Mouse (Mus musculus) midbrain, embryonic 10.5 days (tissue): Measurements from ENCODE around the gene Rbms2. TPM values are rescaled to one million over a fixed set of nuclear protein-coding genes. Genes with fewer than 3 reads are reported as not detected.
"Not testable (repeated sequence)": the region's sequence is repeated elsewhere in the genome, so short reads cannot be mapped to it uniquely, and the experiment has no call there.

Experiments used
- DNase-seq: peaks from one replicate; pipeline ENCODE4 v3.0.0-alpha.2; 2017; ENCODE audit warnings: low spot score
- H3K27ac ChIP-seq: fragments of 300-500 bp; sonication (generic); replicated peaks from 2 replicates; pipeline ENCODE4 v1.5.1; 2016; ENCODE audit warnings: mild to moderate bottlenecking
- H3K27me3 ChIP-seq: fragments of 300-500 bp; sonication (generic); 2 replicates; pipeline ENCODE4 v1.6.1; 2016; ENCODE audit warnings: low read depth, mild to moderate bottlenecking; ENCODE audit not compliant: poor library complexity, severe bottlenecking
- H3K36me3 ChIP-seq: fragments of 300-500 bp; sonication (generic); 2 replicates; pipeline ENCODE4 v1.6.1; 2016; ENCODE audit warnings: mild to moderate bottlenecking, moderate library complexity
- H3K4me1 ChIP-seq: fragments of 300-500 bp; sonication (generic); 2 replicates; pipeline ENCODE4 v1.6.1; 2016
- H3K4me3 ChIP-seq: fragments of 300-500 bp; sonication (generic); 2 replicates; pipeline ENCODE4 v1.5.1; 2016; ENCODE audit warnings: mild to moderate bottlenecking, moderate library complexity
- H3K9me3 ChIP-seq: fragments of 300-500 bp; sonication (generic); replicated peaks from 2 replicates; pipeline ENCODE4 v1.6.1; 2016; ENCODE audit warnings: mild to moderate bottlenecking
- WGBS: fragments of 180-500 bp; shearing (Covaris S2); methylation state at CpG from one replicate; pipeline ENCODE4 v1.1.7; 2016; 5-methylcytosine and 5-hydroxymethylcytosine counted together
- polyA plus RNA-seq: library from polyadenylated mRNA; unstranded; fragments of >200 nt; fragmentation: Nextera tagmentation; extraction: Ambion mirVana; gene quantifications from 2 replicates; pipeline ENCODE4 v1.2.1, GENCODE M21; 2016

The Rbms2 gene
- polyA plus RNA-seq, 1 experiment from 2014 or later, result 24.3 TPM

- Histone ChIP-seq H3K27ac (no peak overlapping the region), H3K27me3 (no peaks in the 10 kb centered on the region), H3K4me1 (no peaks in the 10 kb centered on the region), H3K36me3 (no peaks in the 10 kb centered on the region), H3K4me3 (no peak overlapping the region), H3K9me3 (no peaks in the 10 kb centered on the region)
- 66% methylated on average over 5 of the region's 5 CpGs for WGBS
- DNase-seq, result no peak
Measured at GRCm38 (mm10) chr10:128187181-128187605, 7.1 kb upstream of the Rbms2 start.

- 66% methylated on average over 2 of the region's 2 CpGs for WGBS
Measured at GRCm38 (mm10) chr10:128185959-128186358, 5.9 kb upstream of the Rbms2 start.

GRCm38 (mm10) chr10:128185277-128185940 is 5.3 kb upstream of the Rbms2 start:
- no peak overlapping the region for H3K27ac ChIP-seq
- H3K9me3 ChIP-seq, result no peaks in the 10 kb centered on the region
- no peaks in the 10 kb centered on the region for H3K27me3 ChIP-seq
- H3K36me3 ChIP-seq, result no peaks in the 10 kb centered on the region
- H3K4me1 ChIP-seq, result no peaks in the 10 kb centered on the region
- no peak overlapping the region for H3K4me3 ChIP-seq
- DNase-seq, result no peak
- 82% methylated on average over 6 of the region's 6 CpGs for WGBS

More at GRCm38 (mm10) chr10:128185959-128186358, 5.9 kb upstream of the Rbms2 start:
- Histone ChIP-seq H3K27me3 (no peaks in the 10 kb centered on the region), H3K4me1 (no peaks in the 10 kb centered on the region), H3K27ac (no peak overlapping the region), H3K9me3 (no peaks in the 10 kb centered on the region), H3K4me3 (no peak overlapping the region), H3K36me3 (no peaks in the 10 kb centered on the region)
- peak; percentile 88 for DNase-seq

GRCm38 (mm10) chr10:128184296-128184695 is 4.2 kb upstream of the Rbms2 start:
- no peaks in the 10 kb centered on the region for H3K36me3 ChIP-seq
- 92% methylated on average over 2 of the region's 2 CpGs for WGBS
- H3K4me3 ChIP-seq, result no peak overlapping the region
- H3K9me3 ChIP-seq, result no peaks in the 10 kb centered on the region
- no peak for DNase-seq
- peaks cover 8% of the 10 kb centered on the region for H3K4me1 ChIP-seq
- no peaks in the 10 kb centered on the region for H3K27me3 ChIP-seq
- no peak overlapping the region for H3K27ac ChIP-seq

- Histone ChIP-seq H3K9me3 (no peaks in the 10 kb centered on the region), H3K36me3 (no peaks in the 10 kb centered on the region), H3K4me1 (peaks cover 38% of the 10 kb centered on the region), H3K27me3 (no peaks in the 10 kb centered on the region), H3K27ac (no peak overlapping the region), H3K4me3 (no peak overlapping the region)
- 88% methylated on average over 4 of the region's 4 CpGs for WGBS
- DNase-seq, result no peak
Measured at GRCm38 (mm10) chr10:128177316-128177715, 2.8 kb downstream of the Rbms2 start.

DNA sequence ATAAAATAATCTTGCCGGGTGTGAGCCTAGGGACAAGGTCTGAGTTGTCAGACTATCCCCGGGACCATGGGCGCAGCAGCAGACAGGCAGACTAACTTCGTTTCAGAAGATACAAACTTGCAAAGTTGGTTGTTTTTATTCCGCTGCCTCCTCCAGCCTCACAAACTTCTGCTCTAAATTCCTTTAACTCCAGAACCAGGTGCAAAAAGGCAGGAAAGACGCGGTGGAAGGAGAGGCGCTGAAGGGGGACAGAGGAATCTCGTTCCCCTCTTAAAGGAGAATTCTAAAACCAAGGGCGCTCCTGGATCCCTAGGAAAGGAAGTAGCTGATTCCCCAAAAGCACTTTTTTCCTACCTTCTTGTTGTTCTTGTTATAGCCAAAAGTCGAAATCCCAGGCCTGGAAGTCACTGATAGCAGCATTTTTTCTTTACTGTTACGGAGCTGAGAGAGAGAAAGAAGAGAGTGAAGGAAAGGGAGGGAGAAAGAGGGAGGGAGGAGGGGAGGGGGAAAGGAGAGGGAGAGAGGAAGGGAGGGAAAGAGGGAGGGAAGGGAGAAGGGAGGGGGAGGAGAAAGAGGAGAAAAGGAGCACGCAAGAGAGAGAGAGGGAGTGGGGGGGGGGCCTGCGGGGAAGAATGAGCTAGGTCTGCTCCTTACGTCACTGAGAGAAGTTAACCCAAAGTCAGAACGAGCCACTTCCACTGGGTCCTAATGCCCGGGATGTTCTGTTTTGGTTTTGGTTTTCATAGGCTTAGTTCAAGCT is 3.9 kb downstream of the Rbms2 start:
- Histone ChIP-seq H3K27me3 (no peaks in the 10 kb centered on the region), H3K9me3 (no peaks in the 10 kb centered on the region), H3K36me3 (no peaks in the 10 kb centered on the region), H3K4me3 (peak overlapping the region; percentile 74), H3K4me1 (peaks cover 38% of the 10 kb centered on the region), H3K27ac (peak overlapping the region; percentile 85)
- WGBS, result 0% methylated on average over 17 of the region's 17 CpGs
- DNase-seq, result peak; percentile 84

DNA sequence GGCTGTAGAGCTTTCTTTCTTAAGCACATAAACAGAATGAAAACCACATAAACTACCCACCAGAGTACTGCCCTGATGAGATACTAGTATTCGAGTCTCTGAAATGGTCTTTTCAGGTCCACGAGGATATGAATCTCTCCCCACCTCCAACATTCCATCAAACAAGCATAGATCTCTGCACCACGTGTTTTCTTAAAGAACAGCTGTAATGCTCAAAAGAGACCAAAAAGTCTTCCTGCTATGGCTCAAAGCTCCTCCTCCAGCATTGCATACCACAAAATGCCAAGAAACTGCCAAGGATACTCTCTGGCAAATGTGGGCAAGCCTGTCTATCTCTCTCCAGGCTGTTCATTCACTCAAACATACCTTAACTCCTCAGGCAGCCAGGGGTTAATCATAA is 4.8 kb downstream of the Rbms2 start:
- peak overlapping the region; percentile 74 for H3K4me3 ChIP-seq

GRCm38 (mm10) chr10:128171348-128171747 is 8.7 kb downstream of the Rbms2 start:
- peaks cover 28% of the 10 kb centered on the region for H3K4me1 ChIP-seq
- 97% methylated on average over 10 of the region's 10 CpGs for WGBS

More for the DNA sequence above, 4.8 kb downstream of the Rbms2 start:
- no peak for DNase-seq
- H3K27me3 ChIP-seq, result no peaks in the 10 kb centered on the region
- no peaks in the 10 kb centered on the region for H3K9me3 ChIP-seq
- 21% methylated on average over 3 of the region's 3 CpGs for WGBS
- no peaks in the 10 kb centered on the region for H3K36me3 ChIP-seq
- peaks cover 38% of the 10 kb centered on the region for H3K4me1 ChIP-seq
- H3K27ac ChIP-seq, result peak overlapping the region; percentile 85; the same call in 1 of the 2 replicates

GRCm38 (mm10) chr10:128167091-128167490 is 13.0 kb downstream of the Rbms2 start:
- Histone ChIP-seq H3K4me3 (no peak overlapping the region), H3K27ac (no peak overlapping the region), H3K27me3 (no peaks in the 10 kb centered on the region), H3K9me3 (no peaks in the 10 kb centered on the region), H3K36me3 (peaks cover 12% of the 10 kb centered on the region), H3K4me1 (no peaks in the 10 kb centered on the region)
- 68% methylated on average over 6 of the region's 6 CpGs for WGBS
- no peak for DNase-seq

More at GRCm38 (mm10) chr10:128171348-128171747, 8.7 kb downstream of the Rbms2 start:
- DNase-seq, H3K4me3 ChIP-seq, H3K27me3 ChIP-seq, H3K9me3 ChIP-seq, H3K27ac ChIP-seq, H3K36me3 ChIP-seq: not testable (repeated sequence)

GRCm38 (mm10) chr10:128165726-128166125 is 14.4 kb downstream of the Rbms2 start:
- 94% methylated on average over 3 of the region's 3 CpGs for WGBS
- peaks cover 12% of the 10 kb centered on the region for H3K36me3 ChIP-seq
- not testable (repeated sequence) for DNase-seq

DNA sequence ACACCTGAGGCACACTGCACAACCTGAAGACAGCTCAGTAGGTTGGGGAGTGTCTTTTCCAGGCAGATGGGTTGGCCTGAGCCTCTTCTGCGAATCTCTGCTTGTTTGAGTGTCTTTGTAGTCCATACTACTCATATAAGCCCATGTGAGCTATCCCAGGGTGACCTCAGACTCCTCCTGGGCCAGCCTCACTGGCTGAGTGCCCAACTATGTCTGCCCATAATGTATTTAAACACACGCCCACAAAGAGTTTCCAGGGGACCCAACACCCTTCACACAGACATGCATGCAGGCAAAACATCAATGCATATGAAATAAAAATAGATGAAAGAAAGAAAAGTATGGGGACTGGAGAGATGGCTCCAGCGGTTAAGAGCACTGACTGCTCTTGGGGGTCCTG is 26.1 kb downstream of the Rbms2 start:
- no peak for DNase-seq
- Histone ChIP-seq H3K36me3 (peaks cover 10% of the 10 kb centered on the region), H3K4me1 (peaks cover 11% of the 10 kb centered on the region), H3K4me3 (no peak overlapping the region), H3K27me3 (no peaks in the 10 kb centered on the region), H3K27ac (no peak overlapping the region), H3K9me3 (no peaks in the 10 kb centered on the region)
- WGBS, result 81% methylated on average over 3 of the region's 3 CpGs

More at GRCm38 (mm10) chr10:128165726-128166125, 14.4 kb downstream of the Rbms2 start:
- not testable (repeated sequence) for H3K4me1 ChIP-seq, H3K27ac ChIP-seq, H3K27me3 ChIP-seq, H3K9me3 ChIP-seq, H3K4me3 ChIP-seq

- peaks cover 26% of the 10 kb centered on the region for H3K36me3 ChIP-seq
- peaks cover 13% of the 10 kb centered on the region for H3K4me1 ChIP-seq
Measured at GRCm38 (mm10) chr10:128150941-128151340, 29.2 kb downstream of the Rbms2 start.

DNA sequence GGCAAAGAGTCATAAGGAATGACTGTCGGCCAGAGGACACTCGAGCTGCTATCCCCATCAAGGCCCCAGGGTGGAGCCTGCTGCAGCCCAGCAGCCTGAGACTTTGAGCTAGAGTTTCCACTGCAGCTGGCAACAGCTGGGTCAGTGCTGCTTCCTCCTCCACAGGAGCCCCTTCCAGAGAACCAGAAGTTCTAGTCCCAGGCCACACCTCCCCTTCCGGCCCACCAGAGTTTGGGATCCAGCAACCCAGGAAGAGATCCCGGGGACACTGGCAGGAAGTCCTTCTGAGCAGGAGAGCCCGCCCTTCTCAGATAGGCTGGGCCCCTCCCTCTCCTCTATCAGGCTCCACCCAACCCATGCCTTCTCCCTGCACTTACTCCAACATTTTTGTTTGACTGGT is 30.5 kb downstream of the Rbms2 start:
- no peaks in the 10 kb centered on the region for H3K9me3 ChIP-seq
- DNase-seq, result peak; percentile 66
- peak overlapping the region; percentile 76 for H3K27ac ChIP-seq
- peak overlapping the region; percentile 37 for H3K4me3 ChIP-seq
- no peaks in the 10 kb centered on the region for H3K27me3 ChIP-seq
- H3K36me3 ChIP-seq, result peaks cover 39% of the 10 kb centered on the region
- 5% methylated on average over 5 of the region's 5 CpGs for WGBS
- H3K4me1 ChIP-seq, result peaks cover 13% of the 10 kb centered on the region

More at GRCm38 (mm10) chr10:128150941-128151340, 29.2 kb downstream of the Rbms2 start:
- DNase-seq, result no peak
- 86% methylated on average over 14 of the region's 14 CpGs for WGBS
- H3K4me3 ChIP-seq, result no peak overlapping the region
- no peaks in the 10 kb centered on the region for H3K27me3 ChIP-seq
- no peak overlapping the region for H3K27ac ChIP-seq
- H3K9me3 ChIP-seq, result no peaks in the 10 kb centered on the region
